Mouse (Mus musculus) sigmoid colon, adult 10 weeks (tissue): ENCODE measurements around the gene Hoxc4. TPM values are rescaled to one million over a fixed set of nuclear protein-coding genes. Genes with fewer than 3 reads are reported as not detected.

Source experiments
- polyA plus RNA-seq: library from polyadenylated mRNA; stranded (reverse); fragments of 350-450 nt; fragmentation: Illumina TruSeq; extraction: RNeasy Lipid Tissue Mini Kit (QIAGEN cat#74804); gene quantifications from one replicate; pipeline ENCODE4 v1.2.3, GENCODE M21; 2014; ENCODE audit warnings: low read depth, low replicate concordance

Gene Hoxc4
- polyA plus RNA-seq: 1.1 TPM

DNA sequence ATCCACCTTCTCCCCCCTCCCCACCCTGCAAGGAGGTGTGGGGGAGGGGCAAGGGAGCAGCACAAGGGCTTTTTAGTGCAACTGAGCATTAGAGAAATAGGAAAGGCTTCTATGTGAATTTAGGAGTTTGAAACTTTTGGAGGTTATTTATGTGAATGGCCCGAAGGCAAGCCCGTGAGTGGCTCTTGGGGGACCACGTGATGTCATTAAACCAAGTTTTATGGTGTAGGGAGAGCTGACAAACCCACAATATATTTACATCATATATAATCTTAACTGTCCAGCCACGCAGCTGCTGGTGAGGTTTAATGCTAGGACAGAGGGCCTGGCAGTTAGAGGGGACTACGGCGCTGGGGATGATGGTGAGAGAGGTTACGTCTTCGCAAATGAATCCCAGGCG is at the start of gene Hoxc4:
Gene Hoxc4, plus strand, starts transcription at position 299 of the 400 bp plus-strand sequence.

DNA sequence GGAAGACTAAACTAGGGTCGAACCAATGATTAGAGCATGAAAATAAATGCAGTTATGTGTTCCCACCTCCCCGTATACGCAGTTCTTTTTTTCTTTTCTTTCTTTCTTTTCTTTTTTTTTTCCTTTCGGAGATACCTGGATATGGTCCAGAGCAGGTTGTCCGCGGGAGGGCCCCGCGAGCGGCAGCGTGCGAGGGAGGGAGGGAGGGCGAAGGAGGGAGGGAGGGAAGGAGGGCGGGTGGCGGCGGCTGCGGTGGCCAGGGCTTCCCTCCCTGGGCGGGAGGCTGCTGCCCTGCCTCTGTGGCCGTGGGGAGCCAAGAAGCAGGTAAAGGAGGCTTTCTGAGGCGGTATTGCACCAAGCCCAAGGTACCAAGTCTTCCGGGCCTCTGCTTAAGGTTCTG is 42.6 kb upstream of the Hoxc4 start, which contains the start of gene Hoxc9:
Gene Hoxc9, plus strand, starts transcription at position 269 of the 400 bp plus-strand sequence.

DNA sequence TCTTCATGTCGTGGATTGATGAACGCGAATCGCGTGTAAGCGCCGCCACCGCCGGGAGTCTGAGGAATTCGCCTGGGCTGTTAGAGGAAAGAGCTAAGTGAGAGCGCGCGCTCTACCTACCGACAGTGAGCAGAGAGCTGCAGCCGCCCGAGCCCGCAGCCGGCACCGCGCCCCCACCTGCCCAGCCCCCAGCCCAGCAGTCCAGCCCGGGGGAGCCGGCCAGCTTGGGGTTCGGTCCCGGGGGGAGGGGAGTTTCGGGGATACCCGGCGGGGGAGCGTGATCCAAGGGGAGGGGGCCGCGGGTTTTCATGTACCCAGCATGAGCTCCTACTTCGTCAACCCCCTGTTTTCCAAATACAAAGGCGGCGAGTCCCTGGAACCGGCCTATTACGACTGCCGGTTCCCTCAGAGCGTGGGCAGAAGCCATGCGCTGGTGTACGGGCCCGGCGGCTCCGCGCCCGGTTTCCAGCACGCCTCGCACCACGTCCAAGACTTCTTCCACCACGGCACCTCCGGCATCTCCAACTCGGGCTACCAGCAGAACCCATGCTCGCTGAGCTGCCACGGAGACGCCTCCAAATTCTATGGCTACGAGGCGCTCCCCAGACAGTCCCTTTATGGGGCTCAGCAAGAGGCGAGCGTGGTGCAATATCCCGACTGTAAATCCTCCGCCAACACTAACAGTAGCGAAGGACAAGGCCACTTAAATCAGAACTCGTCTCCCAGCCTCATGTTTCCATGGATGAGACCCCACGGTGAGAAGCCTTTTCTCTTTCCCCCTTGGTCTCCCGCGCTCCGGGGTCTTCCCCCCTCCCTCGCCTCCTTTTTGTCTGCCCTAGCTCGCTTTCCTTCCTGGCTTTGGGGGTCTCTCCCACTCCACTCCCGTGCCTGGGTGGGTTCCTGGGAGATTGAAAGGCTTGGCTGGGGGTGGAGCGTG is 28.0 kb upstream of the Hoxc4 start, which contains the start of gene Hoxc8:
Gene Hoxc8, plus strand, starts transcription at position 147 of the 937 bp plus-strand sequence.

DNA sequence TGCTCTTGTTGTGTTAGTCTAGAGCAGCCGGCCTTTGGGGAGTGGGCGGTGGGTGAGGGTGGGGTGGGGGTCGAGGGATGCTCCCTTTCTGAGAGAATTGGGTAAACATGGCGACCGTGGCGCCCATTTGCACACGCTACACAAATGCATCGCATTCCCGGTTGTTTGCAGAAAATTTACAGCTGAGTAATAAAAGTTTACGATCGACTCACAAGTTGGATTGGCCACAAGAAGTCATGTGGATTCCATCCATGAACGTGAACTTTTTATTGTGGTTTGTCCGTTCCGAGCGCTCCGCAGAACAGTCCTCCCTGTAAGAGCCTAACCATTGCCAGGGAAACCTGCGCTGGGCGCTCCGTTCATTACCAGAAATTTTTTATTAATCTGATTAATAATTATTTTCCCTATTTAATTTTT is 20.8 kb upstream of the Hoxc4 start, which contains the start of gene Hoxc6:
Gene Hoxc6, plus strand, starts transcription at position 319 of the 417 bp plus-strand sequence.

Other genes with a start within 250 kb of the Hoxc4 start
- gene Hoxc13, start 97.8 kb upstream of the Hoxc4 start, polyA plus RNA-seq: not detected
- gene Hoxc12, start 82.2 kb upstream of the Hoxc4 start, polyA plus RNA-seq: not detected
- gene Hoxc11, start 64.5 kb upstream of the Hoxc4 start, polyA plus RNA-seq: not detected
- gene Hoxc10, start 52.1 kb upstream of the Hoxc4 start, polyA plus RNA-seq: not detected
- not detected for gene Hoxc5, start 51.5 kb upstream of the Hoxc4 start, polyA plus RNA-seq
- gene Hoxc9, start 42.5 kb upstream of the Hoxc4 start, polyA plus RNA-seq: not detected
- gene Hoxc8, start 28.3 kb upstream of the Hoxc4 start, polyA plus RNA-seq: 0.19 TPM
- 0.28 TPM for gene Hoxc6, start 20.7 kb upstream of the Hoxc4 start, polyA plus RNA-seq
- 17.1 TPM for gene Smug1, start 148.2 kb downstream of the Hoxc4 start, polyA plus RNA-seq
- 80.4 TPM for gene Cbx5, start 220.9 kb downstream of the Hoxc4 start, polyA plus RNA-seq
- 503 TPM for gene Hnrnpa1, start 221.5 kb downstream of the Hoxc4 start, polyA plus RNA-seq
- not detected for gene Nfe2, start 239.5 kb downstream of the Hoxc4 start, polyA plus RNA-seq